Mouse (Mus musculus) spleen, adult 2 months (tissue): ENCODE results near the gene Asic2.

Source experiments
- CTCF ChIP-seq: fragments of 200-500 bp; IDR thresholded peaks from 2 replicates; pipeline ENCODE4 v1.5.1; 2011; ENCODE audit warnings: mild to moderate bottlenecking, inconsistent platforms; ENCODE audit not compliant: insufficient read depth, insufficient read length, insufficient replicate concordance; ENCODE audit errors: extremely low read depth
- POLR2A ChIP-seq: fragments of 200-500 bp; IDR thresholded peaks from 2 replicates; pipeline ENCODE4 v1.6.1; 2011; ENCODE audit warnings: low read depth, low read length, inconsistent platforms

- TF ChIP-seq POLR2A (no peak), CTCF (no peak)
Observed at GRCm38 (mm10) chr11:81954398-81954797, 13.9 kb downstream of the Asic2 start.
